Mouse (Mus musculus) megakaryocyte-erythroid progenitor cell, adult 5 weeks (primary cell): ENCODE data around the gene Kcna7. TPM values are rescaled to one million over a fixed set of nuclear protein-coding genes. Genes with fewer than 3 reads are reported as not detected.

ENCODE experiments used
- polyA plus RNA-seq: library from polyadenylated mRNA; stranded (reverse); fragments of >175 nt; gene quantifications from 2 replicates; pipeline ENCODE4 v1.2.3, GENCODE M21; 2012

Kcna7 gene
- polyA plus RNA-seq, result 0.04 and 0.28 TPM in 2 replicates

GRCm38 (mm10) chr7:45405091-45406075, at the start of gene Kcna7:
TSS of gene Kcna7 (plus strand) at chr7:45405653.

GRCm38 (mm10) chr7:45366652-45367019, 38.8 kb upstream of the Kcna7 start, which contains the start of gene Ppfia3:
TSS of gene Ppfia3 (minus strand) at chr7:45367019.

GRCm38 (mm10) chr7:45370475-45371311, 34.8 kb upstream of the Kcna7 start, which contains the start of gene Lin7b:
TSS of gene Lin7b (minus strand) at chr7:45370583.

GRCm38 (mm10) chr7:45395578-45396336, 9.7 kb upstream of the Kcna7 start, which contains the start of gene Snrnp70:
TSS of gene Snrnp70 (minus strand) at chr7:45395742.

GRCm38 (mm10) chr7:45413113-45413863, 7.8 kb downstream of the Kcna7 start, which contains the start of gene Ntf5:
TSS of gene Ntf5 (plus strand) at chr7:45413695.

GRCm38 (mm10) chr7:45420615-45420919, 15.1 kb downstream of the Kcna7 start, which contains the start of gene Lhb:
TSS of gene Lhb (plus strand) at chr7:45420820.

GRCm38 (mm10) chr7:45434203-45435015, 29.0 kb downstream of the Kcna7 start, which contains the start of gene Gys1:
TSS of gene Gys1 (plus strand) at chr7:45434844.

GRCm38 (mm10) chr7:45437521-45438276, 32.2 kb downstream of the Kcna7 start, which contains the start of gene Ruvbl2:
TSS of gene Ruvbl2 (minus strand) at chr7:45438096.

Other genes starting within 250 kb of the Kcna7 start
- 0.11 and 0.15 TPM in 2 replicates for gene Slc17a7, start 241.7 kb upstream of the Kcna7 start, polyA plus RNA-seq
- 0.16 and 0.29 TPM in 2 replicates for gene Gfy, start 226.1 kb upstream of the Kcna7 start, polyA plus RNA-seq
- gene Pth2, start 224.7 kb upstream of the Kcna7 start, polyA plus RNA-seq, result not detected in 2 replicates
- gene Ccdc155, start 200.8 kb upstream of the Kcna7 start, polyA plus RNA-seq, result 0.56 and 1.3 TPM in 2 replicates
- 14.7 and 21.4 TPM in 2 replicates for gene Dkkl1, start 193.5 kb upstream of the Kcna7 start, polyA plus RNA-seq
- gene Tead2, start 189.9 kb upstream of the Kcna7 start, polyA plus RNA-seq, result 0.82 and 2.2 TPM in 2 replicates
- 173 and 185 TPM in 2 replicates for gene Cd37, start 166.5 kb upstream of the Kcna7 start, polyA plus RNA-seq
- gene Slc6a16, start 164.6 kb upstream of the Kcna7 start, polyA plus RNA-seq, result not detected in 2 replicates
- 0.09 TPM in 1 of 2 replicates, not detected in the other for gene Slc6a21, start 128.1 kb upstream of the Kcna7 start, polyA plus RNA-seq
- gene Trpm4, start 71.9 kb upstream of the Kcna7 start, polyA plus RNA-seq, result 3.3 and 5.4 TPM in 2 replicates
- not detected in 2 replicates for gene Hrc, start 70.4 kb upstream of the Kcna7 start, polyA plus RNA-seq
- gene Ppfia3, start 38.6 kb upstream of the Kcna7 start, polyA plus RNA-seq, result 0.56 TPM in 2 replicates
- 2.3 and 2.6 TPM in 2 replicates for gene Lin7b, start 35.1 kb upstream of the Kcna7 start, polyA plus RNA-seq
- 920 and 1,244 TPM in 2 replicates for gene Snrnp70, start 9.9 kb upstream of the Kcna7 start, polyA plus RNA-seq
- 0.04 TPM in 1 of 2 replicates, not detected in the other for gene Ntf5, start 8.0 kb downstream of the Kcna7 start, polyA plus RNA-seq
- gene Lhb, start 15.2 kb downstream of the Kcna7 start, polyA plus RNA-seq, result 0.11 TPM in 1 of 2 replicates, not detected in the other
- 28.3 and 36.5 TPM in 2 replicates for gene Gys1, start 29.2 kb downstream of the Kcna7 start, polyA plus RNA-seq
- 407 and 425 TPM in 2 replicates for gene Ruvbl2, start 32.4 kb downstream of the Kcna7 start, polyA plus RNA-seq
- gene Ftl1, start 54.2 kb downstream of the Kcna7 start, polyA plus RNA-seq, result 3,550 and 4,748 TPM in 2 replicates
- 188 and 194 TPM in 2 replicates for gene Bax, start 61.2 kb downstream of the Kcna7 start, polyA plus RNA-seq
- 0.05 TPM in 1 of 2 replicates, not detected in the other for gene Tulp2, start 76.2 kb downstream of the Kcna7 start, polyA plus RNA-seq
- not detected in 2 replicates for gene Gm45808, start 81.2 kb downstream of the Kcna7 start, polyA plus RNA-seq
- 4.6 TPM in 2 replicates for gene Dhdh, start 83.2 kb downstream of the Kcna7 start, polyA plus RNA-seq
- gene Nucb1, start 104.8 kb downstream of the Kcna7 start, polyA plus RNA-seq, result 728 and 929 TPM in 2 replicates
- gene Ppp1r15a, start 120.6 kb downstream of the Kcna7 start, polyA plus RNA-seq, result 397 and 438 TPM in 2 replicates
- gene Plekha4, start 120.7 kb downstream of the Kcna7 start, polyA plus RNA-seq, result 0.93 and 1.1 TPM in 2 replicates
- gene Hsd17b14, start 149.2 kb downstream of the Kcna7 start, polyA plus RNA-seq, result 2.8 and 3.1 TPM in 2 replicates
- 58.9 and 61.2 TPM in 2 replicates for gene Bcat2, start 164.5 kb downstream of the Kcna7 start, polyA plus RNA-seq
- gene Fgf21, start 209.8 kb downstream of the Kcna7 start, polyA plus RNA-seq, result not detected in 2 replicates
- gene Fut1, start 211.6 kb downstream of the Kcna7 start, polyA plus RNA-seq, result not detected in 2 replicates
- gene Izumo1, start 216.2 kb downstream of the Kcna7 start, polyA plus RNA-seq, result 0.14 and 0.18 TPM in 2 replicates
- gene Rasip1, start 221.8 kb downstream of the Kcna7 start, polyA plus RNA-seq, result 0.60 and 0.75 TPM in 2 replicates
- gene Mamstr, start 234.3 kb downstream of the Kcna7 start, polyA plus RNA-seq, result 0.30 TPM in 1 of 2 replicates, not detected in the other